7 mouse cellular contexts compared by ENCODE assay signal in the genomic region with DNA sequence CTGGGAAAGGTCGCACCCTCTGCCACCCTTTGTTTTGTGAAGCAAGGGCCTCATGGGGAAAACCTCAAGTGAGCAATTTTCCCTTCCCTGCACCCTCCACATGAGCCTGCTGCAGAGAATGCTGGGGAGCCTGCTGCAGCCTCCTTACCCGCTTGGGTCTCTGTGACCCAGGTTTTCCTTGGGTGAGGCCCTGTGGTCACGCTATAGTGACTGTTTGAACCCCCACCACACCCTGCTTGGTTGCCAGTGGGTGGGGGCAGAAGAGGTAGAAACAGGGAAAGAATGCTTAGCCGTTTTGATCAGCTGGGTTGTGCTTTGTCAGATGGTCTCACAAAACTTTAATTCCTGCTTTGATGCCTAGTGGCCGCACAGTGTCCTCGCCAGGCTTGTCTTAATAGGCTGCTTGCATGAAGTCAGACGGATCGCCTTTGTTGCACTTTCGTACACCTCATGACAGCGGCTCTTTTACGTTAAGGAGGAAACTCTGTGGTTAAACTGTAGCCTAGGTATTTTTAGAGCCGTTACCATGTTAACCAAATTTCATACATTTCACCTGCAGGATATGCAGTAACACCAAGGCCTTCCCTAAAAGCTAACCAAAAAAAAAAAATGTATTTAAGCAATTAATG.
A peak's percentile ranks its signal among the peaks of the same experiment; 100 is the strongest.
DNase-seq lines count a peak whose midpoint lies in the region; ATAC-seq lines count a peak whose summit lies in the region.

No protein-coding gene starts in this region.

- ATAC-seq in erythroblast, adult 5-6 weeks (replicated peaks; ENCODE audit: low FRiP score, poor library complexity, severe bottlenecking): no peak

- DNase-seq in CD8-positive naive resting alpha-beta T cell, adult 2 months (ENCODE audit: low read depth in 2 of 2, low spot score in 2 of 2): peak; percentile 39 to 40
- peak; percentile 36 for DNase-seq in adipocyte (ENCODE audit: low spot score)
- peak; percentile 12 to 41 for DNase-seq in kidney, postnatal 4 days
- DNase-seq in retina, postnatal 1 day: peak; percentile 35
- no peak for DNase-seq in urinary bladder, postnatal 10 days (ENCODE audit: low spot score)
- DNase-seq in cerebellum, postnatal 4 days (ENCODE audit: low spot score in 2 of 2): no peak

Comparison
In these comparisons a context has a peak if more than half of its experiments do, and no peak if none do; other contexts are left out.
1. DNase-seq: peak in CD8-positive naive resting alpha-beta T cell, adult 2 months (2 of 2), adipocyte (single experiment), kidney, postnatal 4 days (2 of 2) and retina, postnatal 1 day (single experiment); none in urinary bladder, postnatal 10 days (single experiment) and cerebellum, postnatal 4 days (0 of 2).